Mouse (Mus musculus): ENCODE measurements around the gene Guca2b.
"Not testable (repeated sequence)": the region's sequence is repeated elsewhere in the genome, so short reads cannot be mapped to it uniquely, and the experiment has no call there.

Gene Guca2b

DNA sequence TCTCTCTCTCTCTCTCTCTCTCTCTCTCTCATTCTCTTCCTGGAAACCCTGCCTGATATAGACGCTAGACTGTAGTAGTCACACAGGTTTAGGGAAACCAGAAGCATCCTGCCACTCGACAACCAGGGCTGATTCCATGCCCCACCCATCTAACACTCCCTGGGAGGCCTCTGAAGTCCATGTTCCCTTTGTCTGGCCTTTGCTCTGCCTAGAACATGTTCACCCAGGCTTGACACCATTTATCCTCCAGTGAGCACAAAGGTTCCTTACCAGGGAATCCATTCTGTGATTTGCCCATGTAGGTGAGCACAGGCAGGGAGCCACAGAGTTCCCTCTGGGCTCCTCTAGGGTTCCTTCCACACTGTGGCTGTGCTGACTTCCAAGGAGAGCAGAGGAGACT, 508 bp downstream of the Guca2b start:
- no peak for DNase-seq (ENCODE audit: extremely low spot score, low read depth, low spot score)

DNA sequence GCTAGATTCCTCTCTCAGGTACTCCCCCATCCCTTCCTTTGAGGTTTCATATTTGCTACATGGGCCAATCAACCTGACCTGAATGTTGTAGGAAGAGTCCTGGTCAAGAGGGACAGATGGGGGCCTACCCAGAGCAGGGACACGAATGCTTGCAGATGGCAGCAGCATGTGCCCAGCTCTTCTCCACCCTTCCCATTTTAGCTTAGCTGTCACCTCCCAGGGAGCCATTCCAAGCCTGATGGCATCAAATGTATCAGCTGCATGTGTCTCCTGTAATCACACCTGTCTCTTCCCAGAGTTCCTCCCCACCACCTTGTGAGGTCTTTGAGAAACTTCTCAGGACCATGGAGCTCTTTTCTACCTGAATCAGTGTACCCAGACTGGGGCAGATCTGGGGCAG, 1.7 kb downstream of the Guca2b start:
- no peak for DNase-seq (ENCODE audit: extremely low spot score, low read depth, low spot score)

DNA sequence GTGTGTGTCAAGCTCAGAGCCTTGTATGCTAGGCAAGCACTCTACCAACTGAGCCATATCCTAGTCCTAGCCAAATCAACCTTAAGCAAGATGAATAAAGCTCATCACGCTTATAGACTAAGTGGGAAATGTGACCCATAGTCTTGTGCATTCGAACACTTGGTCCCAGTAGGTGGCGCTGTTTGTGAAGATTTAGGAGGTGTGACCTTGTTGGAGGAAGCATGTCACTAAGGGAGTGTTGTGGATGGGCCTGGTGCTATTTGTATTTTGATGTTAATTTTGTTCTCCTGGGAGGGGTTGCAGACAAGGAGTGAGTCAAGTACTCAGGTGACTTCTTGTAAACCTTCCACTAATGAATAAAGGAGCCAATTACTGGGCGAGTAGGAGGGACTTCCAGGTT, 16.1 kb downstream of the Guca2b start:
- no peak for DNase-seq (ENCODE audit: extremely low spot score, low read depth, low spot score)

DNA sequence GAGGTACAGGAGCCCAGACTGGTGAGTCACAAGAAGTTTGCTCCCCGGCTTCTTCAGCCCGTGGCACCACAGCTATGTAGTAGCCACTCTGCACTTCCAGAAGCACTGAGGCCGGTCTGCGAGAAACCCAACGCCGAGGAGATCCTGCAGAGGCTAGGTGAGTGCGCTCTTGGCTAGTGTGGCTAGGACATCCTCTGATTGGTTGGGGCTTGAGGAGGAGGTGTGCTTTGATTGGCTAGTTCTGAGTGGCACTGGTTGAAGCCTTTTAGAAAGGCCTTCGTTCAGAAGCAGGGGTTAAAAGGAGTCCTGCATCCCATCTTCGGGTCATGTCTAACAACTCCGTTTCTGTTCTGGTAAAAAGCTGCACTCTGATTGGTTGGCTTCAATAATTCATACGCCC, 20.1 kb downstream of the Guca2b start:
- DNase-seq (ENCODE audit: extremely low spot score, low read depth, low spot score) = no peak

DNA sequence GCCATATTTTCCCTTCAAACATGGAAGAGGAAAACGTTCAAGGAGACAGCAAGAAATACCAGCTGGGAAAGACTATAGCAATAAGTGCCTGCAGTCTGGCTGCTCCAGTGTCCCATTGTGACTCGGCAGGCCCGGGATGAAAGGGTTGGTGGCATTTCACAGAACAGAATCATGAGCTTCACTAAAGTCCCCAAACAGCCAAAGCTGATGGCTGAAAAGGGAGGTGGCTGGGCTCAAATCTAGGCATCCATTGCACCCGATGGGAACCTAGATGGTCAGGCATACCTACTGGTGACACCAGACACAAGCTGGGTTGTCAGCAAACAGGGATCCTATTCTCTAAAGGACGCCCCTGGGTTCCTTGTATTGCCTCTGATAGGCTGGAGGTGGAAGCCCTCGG, 20.8 kb downstream of the Guca2b start:
- no peak for DNase-seq (ENCODE audit: extremely low spot score, low read depth, low spot score)

DNA sequence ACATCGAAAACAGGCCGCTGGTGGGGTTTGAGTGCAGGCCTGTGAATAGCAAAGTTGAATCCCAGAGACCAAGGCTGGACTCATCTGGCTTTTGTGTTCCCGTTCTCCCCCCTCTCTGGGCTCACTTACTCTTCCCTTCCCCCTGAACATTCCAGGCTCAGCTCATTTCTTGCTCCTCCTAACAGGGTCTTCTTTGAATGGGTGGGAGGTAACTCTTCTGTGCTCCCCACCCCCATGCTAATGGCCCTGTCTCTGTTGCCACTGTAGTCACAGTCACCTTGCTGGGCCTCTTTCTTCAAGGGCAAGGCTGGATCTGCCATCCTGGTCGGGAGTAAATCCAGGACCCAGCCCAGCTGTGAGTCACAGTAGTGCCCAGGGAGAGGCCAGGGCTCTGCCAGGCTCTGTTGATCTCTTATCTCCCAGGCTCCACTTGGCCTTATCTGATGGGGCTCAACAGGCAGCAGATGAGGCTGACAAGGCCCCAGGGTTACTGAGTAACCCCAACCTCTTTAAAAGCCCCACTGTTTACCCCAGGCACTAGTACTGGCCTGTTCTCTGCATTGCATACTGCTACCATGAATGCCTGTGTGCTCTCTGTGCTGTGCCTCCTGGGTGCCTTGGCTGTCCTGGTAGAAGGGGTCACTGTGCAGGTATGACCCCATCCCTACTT, 21.4 kb downstream of the Guca2b start, which contains the start of gene Guca2a:
Gene Guca2a (plus strand): TSS at position 529 of the 670 bp plus-strand sequence.
- DNase-seq (ENCODE audit: extremely low spot score, low read depth, low spot score) = no peak

DNA sequence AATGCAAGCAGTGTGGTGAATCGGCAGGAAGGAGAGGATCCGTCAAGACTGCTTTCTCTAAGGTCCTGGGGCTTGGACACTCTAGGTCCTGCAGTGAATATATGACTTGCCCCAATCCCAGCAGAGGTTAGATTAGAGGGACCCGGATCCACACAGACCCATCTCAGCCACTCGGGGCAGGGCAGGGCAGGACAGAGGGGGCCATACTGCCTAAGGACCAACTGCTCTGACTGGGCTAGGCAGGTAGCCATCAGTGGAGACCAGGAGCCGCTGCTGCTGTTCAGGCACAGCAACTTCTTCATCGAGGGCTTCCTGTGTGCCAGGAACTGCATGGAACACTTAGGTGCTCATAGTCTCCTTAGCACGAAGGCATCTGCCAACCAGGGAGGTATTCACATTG, 22.0 kb downstream of the Guca2b start:
- no peak for DNase-seq (ENCODE audit: extremely low spot score, low read depth, low spot score)

DNA sequence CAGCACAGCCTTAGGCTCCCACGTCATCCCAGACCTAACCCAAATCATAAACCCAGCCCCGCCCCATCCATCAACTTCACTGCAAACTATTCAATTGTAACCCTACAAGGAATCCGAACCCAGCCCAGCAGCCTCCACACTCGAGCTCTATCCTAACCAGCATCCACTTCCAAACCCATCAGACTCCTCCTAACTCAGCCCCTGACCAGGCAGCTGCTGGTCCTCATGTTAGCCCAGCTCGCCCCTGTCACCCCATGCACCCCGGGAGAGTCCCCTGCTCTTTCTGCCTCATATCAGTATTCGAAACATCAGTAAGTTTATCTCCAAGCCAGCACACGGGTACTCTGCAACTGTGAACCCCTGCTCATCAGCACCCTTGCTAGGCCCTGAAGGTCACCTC, 23.1 kb downstream of the Guca2b start:
- DNase-seq (ENCODE audit: extremely low spot score, low read depth, low spot score) = no peak

DNA sequence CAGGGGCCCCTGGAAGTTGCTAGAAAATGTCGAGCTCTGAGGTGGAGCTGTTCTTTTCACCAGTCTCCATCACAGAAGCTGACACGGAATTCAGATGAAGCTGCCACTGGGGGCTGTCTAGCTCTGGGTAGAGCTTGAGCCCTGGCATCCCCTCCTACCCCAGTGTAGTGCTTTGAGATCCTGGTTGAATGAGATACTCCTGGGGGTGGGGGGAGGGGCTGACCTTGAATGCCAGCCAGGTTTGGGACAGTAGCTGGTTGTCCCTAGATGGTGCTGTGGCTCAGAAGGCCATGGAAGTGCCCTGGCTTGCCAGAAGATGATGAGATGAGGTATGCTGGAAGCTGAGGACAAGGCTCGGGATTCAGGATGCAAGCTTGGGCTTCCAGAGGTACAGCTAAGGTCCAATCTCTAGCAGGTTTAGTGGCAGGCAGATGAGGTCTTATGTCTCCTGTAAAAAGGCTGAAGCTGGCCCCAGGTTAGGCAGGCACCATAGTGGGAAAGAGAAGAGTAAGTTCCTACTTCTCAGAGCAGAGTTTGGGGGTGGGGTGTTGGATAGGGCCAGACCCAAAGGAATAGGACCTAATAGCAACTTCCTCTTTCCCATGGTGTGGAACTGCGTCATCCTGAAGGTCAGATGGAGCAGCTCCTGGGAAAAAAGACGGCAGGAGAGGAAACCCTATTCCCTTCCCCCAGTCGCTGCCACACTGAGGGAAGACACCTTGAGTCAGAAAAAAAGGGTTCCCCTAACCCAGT, 23.7 kb downstream of the Guca2b start:
- no peak for DNase-seq (ENCODE audit: extremely low spot score, low read depth, low spot score)

DNA sequence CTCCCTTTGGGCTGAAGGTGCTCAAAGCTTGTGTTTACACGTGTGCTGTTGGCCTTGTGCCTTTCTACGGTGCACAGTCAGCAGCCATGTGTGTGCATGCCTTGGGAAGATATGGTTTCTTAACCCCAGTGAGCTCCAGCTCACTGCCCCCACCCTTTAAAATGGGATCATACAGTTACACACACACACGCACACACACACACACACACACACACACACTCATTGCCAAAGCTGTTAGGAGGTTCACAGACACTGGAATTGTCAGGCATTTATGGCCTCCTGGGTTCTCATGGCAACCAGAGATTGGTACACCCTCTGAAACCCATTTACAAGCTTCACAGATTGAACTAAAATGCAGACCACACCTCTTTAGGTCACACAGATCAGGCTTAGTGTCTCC, 24.8 kb downstream of the Guca2b start:
- DNase-seq (ENCODE audit: extremely low spot score, low read depth, low spot score) = no peak

DNA sequence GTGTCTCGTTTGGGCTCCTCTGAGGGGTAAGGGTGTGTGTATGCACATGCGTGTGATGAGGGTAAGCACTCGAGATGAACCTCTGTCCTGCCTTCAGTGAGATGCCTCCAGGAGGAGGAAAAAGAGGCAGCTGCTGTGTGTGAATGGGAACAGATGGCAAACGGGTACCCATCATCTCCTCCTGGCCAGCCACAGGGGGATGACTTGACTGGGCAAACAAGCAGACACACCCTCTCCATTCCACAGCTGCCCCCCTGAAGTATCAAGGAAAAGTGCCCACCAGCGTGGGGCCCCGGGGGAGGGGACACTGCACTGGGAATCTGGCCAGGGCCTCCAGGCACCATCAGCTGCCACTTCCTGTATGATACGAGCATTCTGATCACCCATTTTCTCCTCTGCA, 25.4 kb downstream of the Guca2b start:
- no peak for DNase-seq (ENCODE audit: extremely low spot score, low read depth, low spot score)

DNA sequence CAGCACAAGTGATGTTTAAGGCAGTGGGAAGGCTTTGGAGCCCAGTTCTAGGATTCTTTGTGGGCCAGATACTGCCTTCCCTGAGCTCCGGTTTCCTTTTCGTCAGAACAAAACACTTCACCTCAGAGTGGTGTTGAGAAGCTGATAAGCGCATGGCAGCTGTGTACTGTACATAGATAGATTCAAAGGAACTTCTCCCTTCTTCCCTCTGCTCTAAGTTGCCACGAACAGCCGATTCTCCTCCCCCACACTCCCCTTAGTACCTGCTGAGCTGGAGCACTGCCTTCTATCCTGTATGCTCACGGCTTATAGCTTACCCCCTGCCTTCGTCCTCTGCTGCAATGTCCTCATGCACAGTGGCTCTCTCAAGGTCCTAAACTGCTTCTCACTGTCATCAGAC, 26.0 kb downstream of the Guca2b start:
- no peak for DNase-seq (ENCODE audit: extremely low spot score, low read depth, low spot score)

DNA sequence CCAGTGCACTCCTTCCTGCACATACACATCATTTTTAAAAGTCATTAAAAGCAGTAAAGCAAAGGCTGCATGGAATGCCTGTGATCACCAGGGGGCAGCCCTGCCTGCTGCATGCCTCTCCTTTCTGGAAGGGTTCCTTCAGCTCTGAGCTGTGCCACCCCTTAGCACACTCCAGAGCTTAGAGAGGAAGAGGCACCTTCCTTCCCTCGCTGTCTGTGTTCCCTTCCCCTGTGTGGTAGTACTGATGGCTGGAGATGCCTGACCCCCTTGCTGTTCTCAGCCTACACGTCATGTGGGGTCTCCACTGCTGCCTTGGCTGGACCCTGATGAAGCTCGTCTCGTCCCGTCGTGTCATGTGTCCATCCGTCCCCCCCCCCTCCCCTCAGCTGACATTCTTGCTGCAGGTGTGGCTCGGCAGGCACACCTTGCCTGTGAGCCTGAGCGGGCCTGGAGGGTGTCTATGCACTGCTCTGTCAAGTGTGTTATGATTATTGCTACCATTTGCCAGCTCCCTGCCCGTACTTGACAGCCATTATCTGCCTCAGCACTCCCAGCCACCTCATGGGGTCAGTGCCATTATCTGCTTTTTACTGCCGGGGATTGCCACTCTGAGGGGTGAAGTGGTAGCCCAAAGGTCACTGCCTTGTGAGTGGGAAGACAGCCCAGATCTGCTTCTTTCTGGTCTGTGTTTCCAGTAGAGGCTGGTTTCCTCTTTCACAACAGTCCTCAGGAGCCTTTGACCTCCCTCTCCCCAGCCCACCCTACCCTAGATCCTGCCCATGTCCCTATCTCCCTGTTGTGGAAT, 27.4 kb downstream of the Guca2b start:
- DNase-seq (ENCODE audit: extremely low spot score, low read depth, low spot score) = no peak

DNA sequence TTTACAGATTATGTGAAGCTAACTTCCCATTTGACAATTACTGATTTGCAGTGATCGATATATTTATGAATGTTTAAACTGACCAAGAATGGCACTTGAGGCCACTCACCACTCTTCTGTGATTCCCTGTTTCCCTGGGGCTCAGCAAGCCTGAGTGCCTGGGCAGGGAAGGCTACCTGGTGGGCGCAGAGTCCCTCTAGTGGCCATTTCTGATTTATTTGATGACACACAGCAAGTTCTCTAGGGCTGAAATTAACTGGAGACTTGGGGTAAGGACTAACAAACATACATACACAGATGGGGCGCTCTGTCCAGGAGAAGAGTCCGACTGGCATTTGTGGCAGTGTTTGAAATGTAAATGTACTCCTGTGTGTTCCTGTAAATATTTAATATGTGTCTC, 30.4 kb downstream of the Guca2b start:
- DNase-seq (ENCODE audit: extremely low spot score, low read depth, low spot score) = not testable (repeated sequence)

DNA sequence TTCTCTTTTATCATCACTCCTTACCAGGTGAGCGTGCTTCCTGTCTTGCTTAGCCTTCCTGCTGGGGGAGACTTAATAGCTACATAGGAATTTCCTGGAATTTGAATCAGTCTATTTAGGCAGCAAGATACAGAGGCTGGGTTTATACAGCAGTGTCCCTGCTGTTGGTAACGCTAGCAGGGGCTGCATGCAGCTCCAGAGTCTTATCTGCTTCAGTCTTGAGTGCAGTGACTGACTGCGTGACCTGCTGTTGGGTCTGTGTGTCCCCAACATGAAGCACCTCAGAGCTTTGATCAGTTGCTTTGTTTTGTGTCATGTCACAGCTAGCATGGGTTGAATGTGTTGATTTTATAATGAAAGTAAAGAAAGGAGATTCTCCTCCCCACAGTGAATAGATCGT, 31.4 kb downstream of the Guca2b start:
- DNase-seq (ENCODE audit: extremely low spot score, low read depth, low spot score) = no peak

DNA sequence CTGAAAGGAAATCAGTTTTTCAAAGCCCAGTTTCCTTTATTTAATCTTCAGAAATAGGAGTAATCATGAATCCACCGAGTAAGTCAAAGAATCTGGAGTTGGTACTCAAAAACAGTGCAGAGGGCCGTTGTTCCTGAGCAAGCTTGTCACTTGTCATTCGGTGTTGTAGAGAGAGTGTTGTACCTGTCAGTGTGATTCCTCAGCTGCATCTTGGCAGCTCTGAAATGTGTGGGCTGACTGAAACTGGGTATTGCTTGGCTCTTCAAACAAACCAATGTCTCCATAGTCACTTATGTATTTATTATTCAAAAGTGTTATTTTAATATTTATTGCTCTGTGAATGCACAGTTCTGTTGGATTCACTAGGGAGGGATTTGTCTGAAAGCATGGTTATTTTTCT, 31.9 kb downstream of the Guca2b start:
- DNase-seq (ENCODE audit: extremely low spot score, low read depth, low spot score) = no peak

DNA sequence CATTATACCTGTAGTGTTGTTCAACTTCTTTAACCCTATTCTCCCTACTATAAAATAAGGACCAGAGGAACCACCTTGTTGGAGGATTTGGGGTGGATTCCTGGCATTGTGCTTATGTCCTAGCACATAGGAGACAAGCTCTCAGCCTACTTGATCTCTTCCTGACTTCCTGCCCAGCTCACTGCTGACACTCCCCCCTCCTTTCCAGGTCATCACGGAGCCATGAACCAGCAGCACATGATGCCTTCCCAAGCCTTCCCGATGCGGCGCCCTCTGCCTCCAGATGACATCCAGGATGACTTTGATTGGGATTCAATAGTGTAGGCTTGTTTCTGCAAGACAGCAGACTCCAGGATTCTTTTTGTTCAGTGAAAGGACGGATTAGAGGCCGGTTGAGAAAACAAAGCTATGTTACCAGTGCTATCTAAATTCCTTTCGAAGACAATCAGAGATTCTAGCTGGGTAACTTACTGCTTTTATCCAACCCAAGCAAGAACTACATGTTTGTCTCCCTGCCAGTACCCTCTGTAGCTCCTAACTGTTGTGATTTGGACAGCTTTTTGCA, 32.6 kb downstream of the Guca2b start:
- DNase-seq (ENCODE audit: extremely low spot score, low read depth, low spot score) = no peak

DNA sequence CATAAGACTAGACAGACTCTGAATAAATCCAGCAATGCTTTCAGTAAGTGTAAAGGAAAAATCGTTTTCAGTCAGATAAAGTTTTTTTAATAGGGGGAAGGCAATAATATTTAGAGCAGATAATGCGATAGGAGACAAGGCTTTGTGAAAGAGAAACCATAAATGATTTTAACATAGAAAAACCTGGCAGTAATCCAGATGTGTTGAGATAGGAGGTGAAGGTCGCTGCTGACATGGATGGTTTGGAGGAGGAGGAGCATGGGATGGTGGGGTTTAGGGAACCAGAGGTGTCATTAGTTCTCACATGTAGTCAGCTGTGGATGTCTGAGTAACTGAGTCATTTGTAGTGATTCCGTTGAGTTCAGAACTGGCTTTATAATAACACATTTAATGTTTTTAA, 44.0 kb downstream of the Guca2b start:
- no peak for DNase-seq (ENCODE audit: extremely low spot score, low read depth, low spot score)

DNA sequence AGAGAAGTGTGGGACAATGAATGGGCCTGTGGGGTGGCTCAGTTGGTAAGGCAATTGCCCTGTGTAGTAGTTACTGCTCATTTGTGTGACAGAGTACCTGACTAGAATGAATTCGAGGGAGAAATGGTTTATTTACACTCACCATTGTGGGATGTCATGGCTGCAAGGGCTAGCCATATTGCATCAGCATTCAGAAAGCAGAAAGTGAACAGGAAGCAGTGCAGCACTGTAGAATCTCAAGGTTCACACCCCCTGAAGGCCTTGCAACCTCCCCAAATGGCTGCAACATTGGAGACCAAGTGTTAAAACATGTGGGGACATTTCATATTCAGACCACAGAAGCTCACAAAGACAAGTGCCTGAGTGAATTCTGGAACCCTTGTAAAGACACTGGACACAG, 44.7 kb downstream of the Guca2b start:
- no peak for DNase-seq (ENCODE audit: extremely low spot score, low read depth, low spot score)

DNA sequence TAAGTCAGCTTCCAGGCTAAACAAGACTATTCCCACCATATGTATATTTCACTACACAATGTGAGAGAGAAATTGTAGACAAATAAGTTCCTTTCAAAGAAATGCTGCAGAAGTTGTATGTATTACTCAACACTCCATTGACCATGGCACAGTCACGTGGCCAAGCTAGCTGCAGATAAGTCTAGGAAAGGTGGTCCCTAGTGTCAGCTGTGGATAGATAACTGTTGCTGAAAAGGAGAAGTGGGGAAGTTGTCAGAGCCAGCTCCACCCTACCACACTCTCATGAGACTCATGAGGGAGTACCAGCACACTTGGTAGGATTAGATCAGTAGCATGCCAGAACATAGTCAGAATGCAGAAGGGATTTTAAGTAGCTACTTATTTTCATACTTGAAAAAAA, 49.3 kb downstream of the Guca2b start:
- no peak for DNase-seq (ENCODE audit: extremely low spot score, low read depth, low spot score)
